Mouse (Mus musculus): ENCODE results near the gene Mcm5.

- TF ChIP-seq CTCF (IDR thresholded peaks at IDR 0.05; ENCODE audit: low read depth, low read length): no peak
- no peak for TF ChIP-seq POLR2A (IDR thresholded peaks at IDR 0.05; ENCODE audit: extremely low read depth, insufficient read depth, low read length)
Measured at GRCm38 (mm10) chr8:75087127-75087526, 22.2 kb upstream of the Mcm5 start.

Measured in liver, adult 2 months (tissue).